Mouse (Mus musculus) G1E (cell line): ENCODE data around the gene Hoxc5.

Experiments
- CTCF ChIP-seq: IDR thresholded peaks from 2 replicates; pipeline ENCODE4 v1.5.1; 2012; ENCODE audit warnings: low read depth, low read length, inconsistent platforms, mixed read lengths
- GATA1 ChIP-seq: IDR thresholded peaks from 2 replicates; pipeline ENCODE4 v1.6.1; 2012; ENCODE audit warnings: borderline replicate concordance, low read length, inconsistent platforms, mixed read lengths
- GATA2 ChIP-seq: IDR thresholded peaks from 2 replicates; pipeline ENCODE4 v1.6.1; 2012; ENCODE audit warnings: low read depth, low read length, inconsistent platforms, borderline replicate concordance

- TF ChIP-seq CTCF = no peak
- TF ChIP-seq GATA1 = no peak
- TF ChIP-seq GATA2 = no peak
Measured at GRCm38 (mm10) chr15:102937036-102937666, 30.1 kb upstream of the Hoxc5 start.
